Mouse (Mus musculus): ENCODE data around the gene Hacd1.

Hacd1 gene

GRCm38 (mm10) chr2:13960136-13960535 is 95.8 kb downstream of the Hacd1 start:
- no peak for DNase-seq

DNA sequence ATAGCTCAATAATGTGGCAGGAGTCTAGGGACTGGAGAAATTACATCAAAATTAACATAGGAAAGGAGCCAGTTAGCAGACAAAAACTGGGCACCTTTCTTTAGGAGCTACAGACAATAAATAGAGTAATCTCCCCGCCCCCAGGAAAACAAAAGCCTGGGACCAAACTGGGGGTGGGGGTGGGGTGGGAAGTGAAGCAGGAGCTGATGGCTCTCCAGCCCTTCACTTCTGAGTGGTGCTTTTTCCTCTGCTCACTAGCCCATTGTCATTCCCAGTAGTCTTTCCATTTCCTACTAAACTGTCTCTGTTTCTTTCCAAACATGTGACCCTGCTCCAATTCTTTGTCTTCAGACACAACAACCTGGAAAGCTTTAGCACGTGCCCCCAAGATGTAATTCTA is 99.5 kb downstream of the Hacd1 start:
- DNase-seq = no peak

- peak; percentile 3 for DNase-seq
These were observed 117.8 kb downstream of the Hacd1 start for GRCm38 (mm10) chr2:13938118-13938517.

GRCm38 (mm10) chr2:13935343-13935742 is 120.6 kb downstream of the Hacd1 start:
- no peak for DNase-seq

DNA sequence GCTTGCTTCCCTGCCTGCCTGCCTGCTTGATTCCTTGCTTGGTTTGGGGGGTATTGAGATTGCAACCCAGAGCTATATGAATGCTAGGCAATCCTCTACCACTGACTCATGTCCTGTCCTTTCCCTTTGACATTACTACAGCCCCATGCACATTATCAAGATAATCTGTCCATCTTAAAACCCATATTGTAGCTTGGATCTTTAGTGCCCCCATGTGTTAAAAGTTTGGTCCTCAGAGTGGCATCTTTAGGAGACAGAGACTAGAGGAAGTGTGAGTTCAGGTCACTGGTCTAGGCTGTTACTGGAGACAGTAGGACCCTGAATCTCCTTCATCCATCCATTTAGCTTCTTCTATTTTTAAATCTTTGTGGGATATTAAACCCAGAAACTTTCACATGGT is 123.7 kb downstream of the Hacd1 start:
- no peak for DNase-seq

DNA sequence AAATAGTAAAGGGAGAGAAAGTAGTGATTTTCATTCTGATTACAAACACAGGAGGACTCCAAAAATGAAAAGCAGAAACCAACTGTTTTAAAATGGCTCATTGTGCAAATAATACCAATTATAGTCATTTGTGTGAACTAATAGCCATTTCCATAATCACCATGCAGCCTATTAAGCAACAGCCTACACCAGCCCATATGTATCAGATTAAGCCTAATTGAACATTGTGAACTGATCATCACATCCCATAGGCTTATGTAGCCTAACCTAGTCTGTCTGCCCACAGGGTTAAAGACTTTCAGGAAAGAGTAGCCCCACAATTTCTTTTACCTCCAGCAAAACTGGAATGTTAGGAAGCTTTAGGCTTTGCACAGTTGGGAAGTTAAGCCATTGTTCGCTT is 125.2 kb downstream of the Hacd1 start:
- DNase-seq = no peak

GRCm38 (mm10) chr2:13888568-13888967 is 167.4 kb downstream of the Hacd1 start:
- DNase-seq = no peak

GRCm38 (mm10) chr2:13857461-13857860 is 198.5 kb downstream of the Hacd1 start:
- no peak for DNase-seq

DNA sequence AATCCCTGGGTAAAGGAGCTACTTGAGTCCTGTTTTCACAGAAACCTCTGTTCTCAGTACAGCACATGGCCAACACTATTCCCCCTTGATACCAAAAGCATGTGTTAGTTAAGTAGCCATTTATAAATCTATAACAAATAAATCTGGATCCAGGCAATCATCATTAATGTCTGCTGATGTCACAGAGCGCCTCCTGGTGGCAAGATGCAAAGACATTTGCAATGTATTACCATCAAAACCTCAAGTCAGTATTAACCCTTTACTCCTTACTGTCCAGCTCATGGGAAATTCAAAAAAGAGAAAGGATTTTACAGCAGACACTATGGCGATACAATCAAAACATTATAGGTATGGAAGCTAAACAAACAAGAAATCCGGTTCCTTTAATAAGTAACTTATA is 200.4 kb downstream of the Hacd1 start:
- no peak for DNase-seq

DNA sequence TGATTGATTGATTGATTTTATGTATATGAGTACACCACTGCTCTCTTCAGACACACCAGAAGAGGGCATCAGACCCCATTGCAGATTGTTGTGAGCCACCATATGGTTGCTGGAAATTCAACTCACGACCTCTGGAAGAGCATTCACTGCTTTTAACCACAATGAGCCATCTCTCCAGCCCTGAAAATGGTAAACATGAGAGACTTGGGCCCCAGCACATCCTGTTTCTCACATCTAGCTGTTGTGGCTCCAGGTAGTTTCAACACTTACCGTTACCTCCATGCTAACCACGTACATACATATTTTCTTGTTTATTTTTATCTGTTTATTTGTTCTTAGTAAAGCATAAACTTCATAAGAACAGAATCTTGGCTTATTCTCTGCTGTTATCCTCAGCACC is 219.6 kb downstream of the Hacd1 start:
- no peak for DNase-seq

- DNase-seq = no peak
These were observed 220.9 kb downstream of the Hacd1 start for GRCm38 (mm10) chr2:13834989-13835388.

DNA sequence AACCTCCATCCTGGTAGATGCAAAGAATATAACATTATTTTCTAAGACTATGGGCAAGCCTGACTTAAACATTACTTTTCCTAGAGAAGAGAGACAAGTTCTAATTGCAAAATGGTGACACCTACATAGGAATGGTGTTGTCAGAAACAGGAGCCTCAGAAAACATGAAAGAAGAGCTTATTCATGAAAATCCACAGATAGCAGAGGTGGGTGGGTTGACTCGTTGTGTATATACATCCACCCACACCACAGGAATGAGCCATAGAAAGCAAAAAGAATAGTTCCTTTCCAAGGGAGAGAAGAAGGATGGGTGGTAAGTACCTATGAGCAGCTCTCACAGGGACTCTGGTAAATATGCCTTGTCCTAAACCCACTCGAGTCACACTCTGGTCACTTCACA is 239.3 kb downstream of the Hacd1 start:
- DNase-seq = peak; percentile 15

DNA sequence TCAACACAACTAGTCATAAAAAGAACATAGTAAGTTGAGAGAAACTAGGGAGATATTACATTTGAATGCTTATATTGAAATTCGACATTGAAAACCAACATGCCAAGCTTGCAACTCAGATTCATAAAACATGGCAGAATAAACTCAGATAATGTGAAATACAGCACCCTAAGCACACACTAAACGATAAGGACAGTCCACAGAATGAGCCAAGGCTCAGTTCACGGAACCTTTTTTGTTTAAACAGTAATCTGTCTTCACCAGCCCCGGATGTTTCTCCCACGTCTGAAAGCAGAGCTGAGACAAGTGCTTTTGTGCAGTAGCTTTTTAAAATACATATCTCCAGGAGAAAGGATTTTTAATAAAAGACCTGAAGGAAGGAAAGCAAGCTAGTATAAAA is 247.3 kb downstream of the Hacd1 start:
- no peak for DNase-seq

DNA sequence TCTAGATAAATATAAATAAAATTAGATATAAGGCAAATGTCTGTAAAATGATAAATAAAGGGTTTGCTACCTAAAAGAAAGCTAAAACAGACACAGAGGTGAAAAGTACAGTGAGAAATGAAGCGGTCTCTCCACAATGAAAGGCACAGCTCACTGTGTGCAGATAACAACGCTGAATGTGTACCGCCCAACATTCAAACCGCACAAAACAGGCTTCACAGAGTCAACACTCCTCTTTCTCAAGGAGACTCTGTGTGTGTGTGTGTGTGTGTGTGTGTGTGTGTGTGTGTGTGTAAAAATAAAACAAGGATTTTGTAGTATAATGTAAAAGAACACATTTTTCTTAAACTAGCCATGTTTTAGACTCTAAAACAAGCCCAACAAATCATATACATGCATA is 247.9 kb downstream of the Hacd1 start:
- DNase-seq = no peak

DNA sequence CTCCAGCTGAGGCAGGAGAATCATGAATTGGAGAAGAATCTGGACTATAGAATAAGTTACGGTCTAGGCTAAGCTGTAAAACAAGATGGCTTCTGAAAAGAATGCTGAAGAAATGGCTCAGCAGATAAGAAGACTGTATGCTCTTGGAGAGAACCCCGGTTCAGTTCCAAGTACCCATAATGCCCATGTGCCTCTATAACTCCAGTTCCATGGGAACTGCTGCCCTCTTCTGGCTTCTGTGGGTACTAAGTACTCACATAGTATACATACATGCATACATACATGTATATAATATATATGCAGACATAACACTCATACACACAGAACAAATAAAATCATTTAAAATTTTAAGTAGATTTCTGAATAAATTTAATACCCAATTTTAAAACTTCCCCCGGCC is 249.8 kb downstream of the Hacd1 start:
- DNase-seq = no peak

DNA sequence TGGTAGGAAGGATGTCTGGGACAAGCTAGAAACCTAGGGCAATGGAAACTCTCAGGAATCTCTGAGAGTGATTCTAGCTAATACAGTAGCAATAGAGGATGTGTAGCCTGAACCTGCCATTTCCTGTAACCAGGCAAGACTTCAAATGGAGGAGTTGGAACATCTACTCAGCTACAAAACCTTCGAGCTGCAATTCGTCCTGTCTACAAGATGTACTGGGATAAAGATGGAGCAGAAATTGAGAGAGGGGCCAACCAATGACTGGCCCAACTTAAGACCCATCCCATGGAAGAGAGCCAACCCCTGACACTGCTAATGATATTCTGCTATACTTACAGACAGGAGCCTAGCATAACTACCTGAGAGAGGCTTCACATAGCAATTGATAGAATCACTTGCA is 255.3 kb downstream of the Hacd1 start:
- DNase-seq = no peak

All from right cerebral cortex, adult 18-20 months (tissue).